ENCODE assay signal across 8 mouse cellular contexts in the genomic region with DNA sequence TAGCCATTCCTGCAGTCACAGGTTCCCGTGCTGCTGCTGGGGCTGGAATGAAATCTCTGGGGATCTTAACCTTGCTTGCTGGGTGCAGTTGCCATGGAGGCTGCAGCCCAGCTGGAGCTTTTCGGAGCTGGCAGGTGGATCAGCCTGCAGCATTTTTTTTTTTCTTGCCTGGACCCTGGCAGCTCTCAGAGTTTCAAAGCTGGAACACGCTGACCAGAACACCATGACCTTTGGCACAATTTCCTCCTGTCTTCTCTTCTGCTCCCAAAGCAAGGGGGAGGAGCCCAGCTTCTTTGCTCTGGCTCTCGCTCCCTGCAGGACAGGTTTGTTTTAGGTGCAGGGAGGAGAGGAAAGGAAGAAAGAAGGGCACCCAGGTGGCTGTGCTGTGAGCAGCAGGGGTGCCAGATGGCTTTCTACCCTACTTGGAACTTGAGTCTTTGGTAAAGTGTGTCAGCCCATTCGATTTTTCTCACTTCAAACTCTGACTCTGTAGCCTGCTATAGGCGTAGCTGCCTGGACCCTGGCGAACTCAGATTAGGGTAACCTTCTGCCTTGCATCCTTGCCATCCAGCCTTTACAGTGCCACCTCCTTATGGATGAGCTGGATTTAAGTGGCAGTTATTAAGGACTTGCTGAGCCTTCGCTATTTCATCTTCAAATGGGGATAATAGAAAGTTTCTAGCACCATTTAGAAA.
DNase-seq lines count a peak whose midpoint lies in the region; ATAC-seq and TF ChIP-seq lines count a peak whose summit lies in the region.

No protein-coding gene starts in this region.

- H3K4me2 ChIP-seq in heart, embryonic 11.5 days: no peak overlapping the region
- H3K4me2 ChIP-seq in kidney, embryonic 15.5 days: peak overlapping the region; percentile 26; the same call in 1 of the 2 replicates
- no peak overlapping the region for H3K4me2 ChIP-seq in liver, embryonic 14.5 days (ENCODE audit: low read depth)

- no peak overlapping the region for H3K27ac ChIP-seq in heart, embryonic 11.5 days (ENCODE audit: low read depth, low read length)
- no peak overlapping the region for H3K27ac ChIP-seq in cerebellum, adult 2 months (ENCODE audit: insufficient read depth, low read length)
- peak overlapping the region; percentile 66 for H3K27ac ChIP-seq in kidney, embryonic 15.5 days
- H3K27ac ChIP-seq in liver, embryonic 14.5 days: no peak overlapping the region

- H3K36me3 ChIP-seq in heart, embryonic 11.5 days (ENCODE audit: control insufficient read depth, insufficient read depth, low read length): no peaks in the 10 kb centered on the region
- H3K36me3 ChIP-seq in kidney, embryonic 15.5 days: no peaks in the 10 kb centered on the region
- H3K36me3 ChIP-seq in liver, embryonic 14.5 days (replicated peaks; ENCODE audit: control insufficient read depth, insufficient read depth, low read depth): no peaks in the 10 kb centered on the region

- TF ChIP-seq POLR2A in cerebellum, adult 2 months (IDR thresholded peaks at IDR 0.05; ENCODE audit: borderline replicate concordance, insufficient read depth, low read length): no peak

- H3K4me3 ChIP-seq in heart, embryonic 11.5 days (ENCODE audit: low read depth, low read length): no peak overlapping the region
- H3K4me3 ChIP-seq in cerebellum, adult 2 months (replicated peaks; ENCODE audit: insufficient read depth, low read depth, low read length): no peak overlapping the region
- H3K4me3 ChIP-seq in kidney, embryonic 15.5 days (replicated peaks): no peak overlapping the region
- H3K4me3 ChIP-seq in liver, embryonic 14.5 days (ENCODE audit: insufficient read depth in 1 of 2, low read depth in 2 of 2, low read length in 2 of 2): no peak overlapping the region

- no peak overlapping the region for H3K9ac ChIP-seq in heart, embryonic 11.5 days (ENCODE audit: low read depth, low read length)
- no peak overlapping the region for H3K9ac ChIP-seq in kidney, embryonic 15.5 days
- H3K9ac ChIP-seq in liver, embryonic 14.5 days (replicated peaks): no peak overlapping the region

- peak; percentile 99 for DNase-seq in heart, adult 11 months
- DNase-seq in cerebellum, adult 2 months: peak; percentile 25 to 43
- peak; percentile 42 to 64 for DNase-seq in gastrocnemius, postnatal 36 days
- DNase-seq in liver, embryonic 14.5 days (ENCODE audit: low read depth in 3 of 3, low spot score in 3 of 3): peak; percentile 1 to 11 (median 9)
- DNase-seq in right cerebral cortex, postnatal 25 days: peak; percentile 20

- WGBS in heart, embryonic 11.5 days (ENCODE audit: insufficient replicate concordance): 37% methylated on average over 8 of the region's 8 CpGs
- WGBS in cerebellum, adult 2 months: 31% methylated on average over 8 of the region's 8 CpGs
- WGBS in kidney, embryonic 15.5 days: 34% methylated on average over 8 of the region's 8 CpGs
- WGBS in liver, embryonic 14.5 days (ENCODE audit: insufficient replicate concordance): 44% methylated on average over 8 of the region's 8 CpGs

- no peak for TF ChIP-seq EP300 in liver, embryonic 14.5 days (IDR thresholded peaks at IDR 0.05; ENCODE audit: low read depth)

- H3K27me3 ChIP-seq in heart, embryonic 11.5 days (ENCODE audit: control insufficient read depth, insufficient read depth, low read length): no peaks in the 10 kb centered on the region
- no peaks in the 10 kb centered on the region for H3K27me3 ChIP-seq in cerebellum, adult 2 months (ENCODE audit: control insufficient read depth, insufficient read depth, low read length)
- no peaks in the 10 kb centered on the region for H3K27me3 ChIP-seq in kidney, embryonic 15.5 days
- no peaks in the 10 kb centered on the region for H3K27me3 ChIP-seq in liver, embryonic 14.5 days (ENCODE audit: control insufficient read depth, insufficient read depth, low read length)

- TF ChIP-seq CTCF in cerebellum, adult 2 months (IDR thresholded peaks at IDR 0.05; ENCODE audit: borderline replicate concordance, insufficient read depth, low read depth, low read length): no peak
- no peak for TF ChIP-seq CTCF in liver, embryonic 14.5 days (IDR thresholded peaks at IDR 0.05; ENCODE audit: low read depth)

- peaks cover 9% of the 10 kb centered on the region for H3K4me1 ChIP-seq in heart, embryonic 11.5 days (ENCODE audit: control insufficient read depth, insufficient read depth, low read length)
- H3K4me1 ChIP-seq in cerebellum, adult 2 months (ENCODE audit: control insufficient read depth, insufficient read depth, low read length): no peaks in the 10 kb centered on the region; the same call in 1 of the 2 replicates
- H3K4me1 ChIP-seq in kidney, embryonic 15.5 days: peaks cover 10% of the 10 kb centered on the region
- peaks cover 0 to 5% of the 10 kb centered on the region in 2 experiments; a peak in 1 of 4 replicates for H3K4me1 ChIP-seq in liver, embryonic 14.5 days (replicated peaks; ENCODE audit: control insufficient read depth in 2 of 2, insufficient read depth in 2 of 2, low read length in 1 of 2)

- H3K9me3 ChIP-seq in heart, embryonic 11.5 days (replicated peaks; ENCODE audit: control insufficient read depth, low read length): no peaks in the 10 kb centered on the region
- no peaks in the 10 kb centered on the region for H3K9me3 ChIP-seq in kidney, embryonic 15.5 days (replicated peaks)
- H3K9me3 ChIP-seq in liver, embryonic 14.5 days (ENCODE audit: control insufficient read depth, low read length): no peaks in the 10 kb centered on the region

- intact Hi-C loops in gastrocnemius, postnatal 36 days (cut with DNase I): loop anchor here (2.0 kb wide), 1 partner anchor 309 kb away; no protein-coding TSS in a partner anchor

- ATAC-seq in heart, embryonic 11.5 days (replicated peaks; ENCODE audit: insufficient number of reproducible peaks, low FRiP score, low TSS enrichment): no peak
- ATAC-seq in kidney, embryonic 15.5 days (replicated peaks; ENCODE audit: low FRiP score): peak; percentile 82
- ATAC-seq in liver, embryonic 14.5 days (ENCODE audit: insufficient read depth): no peak
- ATAC-seq in monocyte, adult 5-6 weeks (replicated peaks; ENCODE audit: insufficient number of reproducible peaks, low FRiP score, low TSS enrichment, poor library complexity, severe bottlenecking): no peak

Comparison
In these comparisons a context has a peak if more than half of its experiments do, and no peak if none do; other contexts are left out.
1. DNase-seq: peak in every context shown above with its lines; median percentile 99 in heart, adult 11 months; 53 in gastrocnemius, postnatal 36 days; 34 in cerebellum, adult 2 months; 20 in right cerebral cortex, postnatal 25 days; 9 in liver, embryonic 14.5 days.